Mouse (Mus musculus): Measurements from ENCODE around the gene Gm29049. TPM values are rescaled to one million over a fixed set of nuclear protein-coding genes. Genes with fewer than 3 reads are reported as not detected.
"Not testable (repeated sequence)": the region's sequence is repeated elsewhere in the genome, so short reads cannot be mapped to it uniquely, and the experiment has no call there.

The Gm29049 gene
- total RNA-seq (2021), result not detected

DNA sequence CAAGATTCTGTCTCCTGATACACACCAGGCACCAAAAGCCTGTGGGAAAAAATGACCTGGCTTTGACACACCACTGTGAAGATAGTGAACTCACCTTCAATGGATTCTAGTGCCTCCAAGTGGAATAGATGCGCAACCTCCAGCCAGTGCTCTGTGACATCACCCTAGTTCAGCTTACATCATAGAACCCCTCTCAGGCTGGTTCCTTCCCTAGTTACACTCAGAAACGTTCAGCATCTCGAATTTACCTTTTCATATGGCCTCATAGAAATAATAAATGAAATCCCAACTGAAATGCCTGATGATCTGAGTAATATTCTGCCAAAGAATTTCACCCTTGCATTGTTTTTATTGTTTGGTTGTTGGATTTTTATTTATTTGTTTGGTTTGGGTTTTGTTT lies at the start of gene Gm29049:
Gm29049 (minus strand) TSS at position 101 of the 400 bp plus-strand sequence.
- intact Hi-C loops (cut with DNase I); DNase-seq (ENCODE audit: low spot score in 2 of 2): not testable (repeated sequence)

Other genes starting within 250 kb of the Gm29049 start
- not detected for gene Gm20825, start 74.3 kb upstream of the Gm29049 start, total RNA-seq (2021)